8 mouse cellular contexts compared by ENCODE assay signal in the genomic region with DNA sequence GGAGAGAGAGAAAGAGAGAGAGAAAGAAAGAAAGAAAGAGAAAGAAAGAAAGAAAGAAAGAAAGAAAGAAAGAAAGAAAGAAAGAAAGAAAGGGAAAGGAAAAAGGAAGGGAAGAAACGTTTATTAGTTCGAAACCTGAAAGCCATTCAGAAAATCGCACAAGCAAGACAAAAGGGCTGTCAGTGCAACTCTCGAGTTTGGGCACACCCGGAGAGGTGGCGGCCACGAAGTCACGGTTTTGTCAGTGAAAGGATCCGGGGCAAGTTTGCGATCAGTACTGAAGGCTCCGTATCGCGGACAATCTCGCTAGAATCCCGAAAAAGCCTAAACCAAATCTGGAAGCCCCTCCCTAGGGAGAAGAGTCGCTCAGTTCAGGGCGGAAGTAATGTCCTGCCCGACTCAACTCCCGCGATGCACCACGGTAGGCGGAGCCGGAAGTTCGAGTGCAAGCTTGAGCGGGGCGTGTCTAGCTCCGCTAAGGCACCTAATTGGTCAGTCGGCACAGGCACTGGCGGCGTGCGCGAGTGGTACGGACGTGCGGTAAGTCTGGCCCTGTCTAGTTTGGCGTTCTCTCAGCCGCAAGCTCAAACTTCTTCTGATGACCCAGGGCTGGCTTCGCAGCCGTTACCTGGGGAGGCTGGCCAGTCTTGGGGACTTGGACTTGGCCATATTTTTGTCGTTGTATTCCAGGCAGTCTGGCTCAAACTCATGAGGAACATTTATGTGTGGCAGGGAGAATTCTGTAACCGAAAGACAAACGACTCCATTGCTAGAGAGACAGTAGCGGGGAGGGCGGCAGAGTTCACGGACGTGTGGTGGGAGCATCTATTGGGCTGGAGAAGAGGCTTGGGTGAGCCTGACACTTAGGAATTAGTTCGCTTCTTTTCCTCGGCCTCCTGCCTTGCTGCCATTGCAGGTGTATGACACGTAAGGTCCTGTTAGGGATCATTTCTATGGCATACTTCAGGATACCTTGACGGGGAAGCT. TPM values are rescaled to one million over a fixed set of nuclear protein-coding genes. Genes with fewer than 3 reads are reported as not detected.
DNase-seq lines count a peak whose midpoint lies in the region; ATAC-seq and TF ChIP-seq lines count a peak whose summit lies in the region.

A gene (plus strand): TSS at position 465 of the 987 bp plus-strand sequence.

- no peak for TF ChIP-seq CTCF in cortical plate, adult 2 months (IDR thresholded peaks at IDR 0.05; ENCODE audit: extremely low read depth, insufficient read depth, low read length)

- ATAC-seq in activated CD4-positive, CD25-positive, alpha-beta regulatory T cell, adult 4 months: peak; percentile 100

- peak; percentile 97 for TF ChIP-seq POLR2A in cortical plate, adult 2 months (IDR thresholded peaks at IDR 0.05; ENCODE audit: extremely low read depth, insufficient read depth, low read length)

- H3K4me3 ChIP-seq in cortical plate, adult 2 months (ENCODE audit: insufficient read depth, low read length): peak within 1 kb of the TSS; percentile 67
- H3K4me3 ChIP-seq in megakaryocyte, embryonic 14.5 days (replicated peaks): peak within 1 kb of the TSS; percentile 96

- no peaks in the 10 kb centered on the region for H3K9me3 ChIP-seq in megakaryocyte, embryonic 14.5 days

- no peak within 1 kb of the TSS for H3K27ac ChIP-seq in cortical plate, adult 2 months (ENCODE audit: insufficient read depth, low read length)

- no peaks in the 10 kb centered on the region for H3K27me3 ChIP-seq in megakaryocyte, embryonic 14.5 days (replicated peaks)

- DNase-seq in gastrocnemius, adult 8-10 months (ENCODE audit: low spot score in 2 of 2): peak; percentile 95 to 96
- DNase-seq in hindlimb bud, embryonic 11.5 days (ENCODE audit: extremely low spot score, low read depth, low spot score): peak; percentile 97
- DNase-seq in left cerebral cortex, adult 8-10 months (ENCODE audit: low spot score in 2 of 2): peak; percentile 84 to 94
- DNase-seq in right cerebral cortex, postnatal 10 days (ENCODE audit: low spot score in 2 of 2): peak; percentile 98
- peak; percentile 91 for DNase-seq in urinary bladder, postnatal 25 days (ENCODE audit: low spot score)

- peaks cover 2% of the 10 kb centered on the region; the same call in 1 of the 2 replicates for H3K4me1 ChIP-seq in cortical plate, adult 2 months (ENCODE audit: control insufficient read depth, insufficient read depth, low read length)
- peaks cover 17% of the 10 kb centered on the region for H3K4me1 ChIP-seq in megakaryocyte, embryonic 14.5 days

- peaks cover 1% of the 10 kb centered on the region for H3K36me3 ChIP-seq in megakaryocyte, embryonic 14.5 days (replicated peaks; ENCODE audit: low read length)

RNA-seq across cellular contexts. Expression of the gene that starts here (rescaled TPM):
- 10 to 100 TPM; 16.2 to 21.2 TPM for polyA plus RNA-seq in activated CD4-positive, CD25-positive, alpha-beta regulatory T cell, adult 4 months (2017; shearing (Covaris generic))
- polyA plus RNA-seq in cortical plate, adult 2 months (2012; rRNA removed): 15.7 and 16.0 TPM in 2 replicates
- total RNA-seq in gastrocnemius, adult 8-10 months (2022): 10 to 100 TPM; 10.0 to 12.0 (median 11.3) TPM
- 10 to 100 TPM; 13.5 to 16.5 (median 15.5) TPM for total RNA-seq in left cerebral cortex, adult 8-10 months (2022)
- polyA plus RNA-seq in megakaryocyte, embryonic 14.5 days (2012; ENCODE audit: insufficient read depth, low replicate concordance): 1.3 and 2.5 TPM in 2 replicates
